Mouse (Mus musculus) olfactory bulb, adult 2 months (tissue): ENCODE results near the gene Ago1.

Experiments
- CTCF ChIP-seq: fragments of 200-500 bp; IDR thresholded peaks from 2 replicates; pipeline ENCODE4 v1.5.1; 2012; ENCODE audit warnings: low read depth, mild to moderate bottlenecking, low read length, moderate library complexity; ENCODE audit not compliant: insufficient read depth
- POLR2A ChIP-seq: fragments of 200-500 bp; IDR thresholded peaks from 2 replicates; pipeline ENCODE4 v1.6.1; 2012; ENCODE audit warnings: mild to moderate bottlenecking, low read depth, low read length, moderate library complexity; ENCODE audit not compliant: insufficient read depth

DNA sequence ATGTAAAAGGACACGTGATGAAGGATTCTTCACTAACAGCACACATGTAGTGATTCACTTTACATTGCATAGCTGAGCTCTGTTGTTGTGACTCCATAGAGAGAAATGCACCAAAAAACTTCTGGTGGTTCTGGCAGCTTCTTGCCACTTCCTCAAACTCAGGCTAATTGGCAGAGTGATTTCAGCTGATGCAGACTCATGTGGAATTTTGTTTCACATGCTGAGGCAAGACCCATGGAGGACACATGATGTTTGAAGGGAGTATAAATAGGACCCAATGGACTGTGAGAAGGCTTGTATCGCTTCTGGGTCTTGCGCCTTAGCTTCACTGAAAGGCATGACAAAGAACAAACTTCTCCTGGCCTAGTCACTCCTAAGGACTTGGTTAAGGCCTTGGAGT lies 55.9 kb downstream of the Ago1 start:
- TF ChIP-seq POLR2A: no peak
- TF ChIP-seq CTCF: no peak
